Mouse (Mus musculus) frontal cortex, postnatal 25 days (tissue): ENCODE results near the gene Bloc1s6.
A peak's percentile ranks its signal among the peaks of the same experiment; 100 is the strongest.

Source experiments
- DNase-seq, 2 experiments: peaks; one replicate each; pipeline ENCODE4 v3.0.0; 2022; ENCODE audit warnings: low spot score in 2 of 2

Bloc1s6 gene

DNA sequence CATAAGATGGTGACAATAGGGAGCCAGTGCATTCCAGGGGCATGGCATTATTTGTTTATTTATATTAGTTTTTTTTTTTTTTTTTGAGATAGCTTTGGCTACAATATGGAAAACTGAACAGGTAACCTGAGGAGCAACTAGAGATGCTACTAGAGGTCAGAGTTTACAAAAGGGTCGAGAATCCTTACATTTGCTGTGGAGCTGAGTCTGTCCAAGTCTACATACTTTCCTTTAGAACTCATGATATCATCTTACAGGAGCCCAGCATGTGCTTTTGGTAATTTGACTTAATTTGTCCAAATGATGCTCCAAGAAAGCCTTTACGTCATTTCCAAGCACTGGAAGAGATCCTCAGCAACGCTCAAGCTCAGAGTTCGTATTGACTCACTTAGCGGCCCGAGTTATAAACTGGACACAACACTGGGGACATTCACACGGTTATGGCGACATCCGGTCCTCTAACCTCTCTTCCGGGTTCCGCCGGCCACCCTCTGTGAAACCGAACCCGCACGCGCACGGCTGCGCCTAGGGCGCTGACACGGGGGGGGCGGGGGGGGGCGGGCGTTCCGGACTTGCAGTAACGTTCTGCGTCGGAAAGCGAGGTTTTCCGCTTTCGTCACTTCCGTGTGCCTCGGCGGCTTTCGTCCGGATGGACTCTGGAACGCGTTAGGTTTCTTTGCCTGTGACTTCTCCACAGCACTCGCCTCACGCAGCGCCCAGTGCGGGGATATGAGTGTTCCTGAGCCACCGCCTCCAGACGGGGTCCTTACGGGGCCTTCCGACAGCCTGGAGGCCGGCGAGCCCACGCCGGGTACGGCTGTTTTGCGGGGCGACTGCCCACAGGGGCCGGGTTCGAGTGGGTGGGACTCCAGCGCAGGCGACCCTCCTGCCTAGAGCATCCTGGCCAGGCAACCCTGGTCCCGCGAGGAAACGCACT is at the start of gene Bloc1s6:
Gene Bloc1s6, plus strand, starts transcription at position 610 of the 937 bp plus-strand sequence.
- peak; percentile 82 to 87 for DNase-seq

DNA sequence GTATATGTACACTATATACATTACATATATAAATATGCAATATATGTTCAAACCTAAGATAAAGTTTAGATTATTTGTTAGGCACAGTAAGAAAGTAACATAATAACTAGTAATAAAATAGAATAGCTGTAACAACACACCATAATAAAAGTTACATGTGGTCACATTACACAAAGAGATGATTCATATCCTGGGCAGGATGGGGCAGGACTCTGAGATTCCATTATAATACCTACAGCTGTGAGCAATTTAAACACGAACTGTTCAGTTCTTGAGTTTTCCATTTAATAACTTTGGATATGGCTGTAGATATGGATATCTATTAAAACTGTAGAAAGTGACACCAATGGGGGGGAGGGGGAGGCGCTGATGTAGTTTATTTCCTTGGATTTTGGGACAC is 40.8 kb upstream of the Bloc1s6 start:
- no peak for DNase-seq

DNA sequence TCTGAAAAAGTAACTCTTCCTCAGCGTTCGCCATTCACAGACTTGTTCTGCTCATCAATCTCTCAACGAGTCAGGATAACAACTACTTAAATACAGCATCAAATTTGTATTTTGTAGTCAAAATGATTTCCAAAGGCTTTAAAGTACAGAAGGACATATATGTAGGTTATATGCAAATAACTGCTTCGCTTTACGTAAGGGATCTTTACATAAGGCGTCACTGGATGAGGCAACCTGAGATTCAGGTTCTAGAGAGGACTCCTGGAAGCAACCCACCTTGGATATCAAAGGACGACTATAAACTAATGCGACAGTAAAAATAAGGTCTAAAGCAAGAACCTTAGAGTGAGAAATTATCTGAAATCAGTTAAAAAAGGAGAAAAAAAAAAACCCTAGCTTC is 37.3 kb upstream of the Bloc1s6 start:
- DNase-seq, result no peak

- peak in 1 of 2 experiments; percentile 15 for DNase-seq
Observed at GRCm38 (mm10) chr2:122701871-122702180, 36.5 kb upstream of the Bloc1s6 start.

DNA sequence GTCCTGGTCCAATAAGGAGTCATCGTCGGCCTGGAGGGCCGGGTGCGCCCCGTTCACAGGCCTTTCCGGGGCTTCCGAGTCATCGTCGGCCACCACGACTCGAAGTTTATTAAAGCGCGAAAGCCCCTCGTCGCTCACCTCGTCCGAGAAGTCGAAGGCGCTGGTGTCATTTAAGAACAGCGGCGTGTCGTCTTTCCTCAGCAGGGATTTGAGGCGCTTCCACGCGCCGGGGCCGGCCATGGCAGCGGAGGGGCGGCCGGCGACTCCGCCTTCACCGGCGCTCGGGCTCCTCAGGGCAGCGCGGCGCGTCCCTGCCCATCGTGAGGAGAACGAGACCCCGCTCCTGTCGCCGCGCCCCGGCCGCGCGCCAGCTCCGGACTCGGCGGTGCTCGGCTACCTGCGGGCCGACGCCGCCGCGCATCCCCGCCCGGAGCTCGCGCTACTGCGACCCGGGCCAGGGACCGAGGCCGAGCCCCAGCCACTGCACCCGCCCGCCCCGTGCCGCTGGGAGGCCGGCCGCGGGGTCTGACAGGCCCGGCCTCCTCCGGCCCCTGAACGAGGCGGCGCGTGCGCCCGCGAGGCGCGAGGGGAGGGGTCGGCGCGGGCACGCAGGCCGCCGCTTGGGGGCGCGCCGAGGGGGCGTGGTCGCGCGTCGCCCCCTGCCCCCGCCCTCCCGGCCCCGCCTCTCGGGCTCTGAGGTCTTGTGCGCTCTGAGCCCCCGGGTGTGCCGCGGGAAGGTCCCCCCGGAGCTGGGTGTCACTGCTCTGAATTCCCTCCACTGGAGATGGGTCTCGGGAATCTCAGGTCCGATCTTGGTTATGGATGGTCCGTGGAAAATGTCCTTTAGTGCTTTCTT is 35.9 kb upstream of the Bloc1s6 start, which contains the start of gene Slc30a4:
Gene Slc30a4, minus strand, starts transcription at position 483 of the 856 bp plus-strand sequence.
- peak; percentile 21 to 50 for DNase-seq

DNA sequence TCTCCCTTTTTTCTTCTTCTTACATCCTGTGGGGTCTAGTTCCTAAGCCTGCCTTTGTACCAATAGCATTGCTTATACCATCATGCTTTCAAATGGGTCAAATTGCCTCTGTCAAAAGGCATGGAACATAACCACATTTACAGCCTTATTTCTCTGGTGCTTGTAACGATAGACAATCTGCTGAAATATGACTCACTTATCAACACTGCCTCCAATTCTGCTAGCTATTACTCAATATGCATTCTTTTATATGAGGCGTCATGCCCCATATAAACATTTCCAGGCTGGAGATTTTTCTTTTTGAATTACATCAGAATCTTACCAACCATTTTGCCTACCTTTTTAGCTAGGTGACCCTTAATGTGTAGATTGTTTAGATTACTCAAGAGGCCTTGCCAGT is 33.7 kb upstream of the Bloc1s6 start:
- DNase-seq, result no peak

DNA sequence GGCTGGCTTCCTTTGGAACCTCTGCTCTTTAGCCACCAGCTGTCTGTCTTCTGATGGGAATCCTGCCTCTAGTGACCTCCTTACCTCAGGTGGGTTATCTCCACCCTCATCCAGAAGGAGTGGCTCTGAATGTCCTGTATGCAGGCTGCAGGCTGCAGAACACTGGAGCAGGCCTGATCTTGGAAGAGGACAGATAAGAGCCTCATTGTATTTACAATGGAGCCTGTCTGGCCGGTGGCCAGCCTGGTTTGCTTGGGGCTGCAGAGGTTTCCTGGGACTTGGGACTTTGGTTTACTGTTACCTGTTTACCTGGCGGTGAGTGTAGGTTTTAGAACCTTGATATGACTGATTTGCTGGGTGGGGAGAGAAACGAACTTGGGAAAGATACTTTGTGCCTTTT is 30.2 kb upstream of the Bloc1s6 start:
- no peak for DNase-seq

DNA sequence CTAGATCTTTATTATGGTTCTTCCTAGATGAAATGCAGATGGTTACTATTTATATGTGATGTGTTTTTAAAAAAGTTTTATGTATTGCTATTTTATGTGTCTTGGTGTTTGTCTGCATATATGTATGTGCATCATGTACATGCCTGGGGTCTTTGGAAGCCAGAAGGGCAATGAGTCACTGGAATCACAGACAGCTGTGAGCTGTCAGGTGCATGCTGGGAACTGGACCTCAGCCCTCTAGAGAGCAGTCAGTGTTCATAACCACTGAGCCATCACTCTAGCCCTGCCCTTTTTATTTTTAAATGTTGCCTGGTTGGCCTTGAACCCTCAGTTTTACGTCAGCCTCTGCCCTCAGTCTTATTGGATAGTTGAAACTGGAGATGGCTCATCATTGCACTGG is 29.1 kb upstream of the Bloc1s6 start:
- DNase-seq, result no peak

DNA sequence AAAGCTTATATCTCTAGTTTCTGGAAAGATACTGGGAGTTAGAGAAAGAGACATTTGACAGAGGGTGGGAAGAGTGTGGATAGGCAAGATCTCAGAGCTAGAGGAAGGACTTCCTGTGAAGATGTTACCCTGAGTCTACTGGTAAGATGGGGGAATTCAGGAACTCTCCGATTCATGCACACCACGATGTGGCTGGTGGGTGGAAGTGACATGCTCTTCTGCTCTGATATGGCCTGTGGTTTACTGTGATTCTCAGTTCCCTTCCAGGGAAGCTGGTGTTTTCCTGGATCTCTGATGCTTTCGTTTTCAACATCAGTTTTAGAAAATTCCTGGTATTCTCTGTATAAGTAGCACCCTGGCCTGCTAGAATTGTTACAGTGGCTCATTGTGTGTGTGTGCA is 26.4 kb upstream of the Bloc1s6 start:
- no peak for DNase-seq

DNA sequence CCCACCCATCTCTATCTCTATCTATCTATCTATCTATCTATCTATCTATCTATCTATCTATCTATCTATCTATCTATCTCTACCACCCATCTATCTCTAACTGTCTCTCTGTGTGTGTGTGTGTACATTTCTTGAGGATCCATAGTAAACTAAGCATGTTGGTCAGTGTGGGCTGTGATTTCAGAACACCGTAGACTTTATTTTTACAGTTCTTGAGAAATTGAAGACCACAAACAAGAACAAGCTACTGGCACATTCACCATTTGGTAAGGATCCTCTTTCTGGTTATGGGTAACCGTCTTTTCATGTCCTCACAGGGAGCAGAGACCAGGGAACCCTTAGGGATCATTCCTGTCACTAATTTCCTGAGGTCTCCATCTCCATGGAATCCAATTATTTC is 25.5 kb upstream of the Bloc1s6 start:
- no peak for DNase-seq

GRCm38 (mm10) chr2:122715148-122715692 is 23.1 kb upstream of the Bloc1s6 start:
- no peak for DNase-seq

DNA sequence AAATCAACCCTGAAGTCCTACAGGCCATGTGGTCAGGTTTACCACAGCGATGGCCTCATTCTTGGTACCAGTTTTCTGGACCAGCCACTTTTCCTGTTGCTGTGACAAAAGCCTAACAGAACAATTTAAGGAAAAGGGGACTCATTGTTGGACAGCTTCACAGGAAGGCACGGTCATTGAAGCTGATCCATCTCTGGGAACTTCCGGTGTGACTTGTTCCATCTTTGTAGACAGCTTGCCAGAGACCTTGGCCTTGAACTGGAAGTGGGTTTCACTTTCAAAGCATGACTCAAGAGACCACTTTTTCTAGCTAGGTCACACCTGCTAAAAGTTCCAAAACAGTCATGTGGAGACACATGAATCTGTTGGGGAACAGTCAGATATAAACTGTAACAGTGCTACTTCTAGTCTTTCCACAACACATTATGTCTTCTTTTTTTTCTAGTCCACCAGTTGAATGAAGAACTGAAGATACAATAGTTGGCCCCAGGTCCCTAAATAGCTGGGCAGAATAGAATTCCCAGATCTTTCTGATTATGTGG is 21.9 kb upstream of the Bloc1s6 start:
- DNase-seq, result no peak

DNA sequence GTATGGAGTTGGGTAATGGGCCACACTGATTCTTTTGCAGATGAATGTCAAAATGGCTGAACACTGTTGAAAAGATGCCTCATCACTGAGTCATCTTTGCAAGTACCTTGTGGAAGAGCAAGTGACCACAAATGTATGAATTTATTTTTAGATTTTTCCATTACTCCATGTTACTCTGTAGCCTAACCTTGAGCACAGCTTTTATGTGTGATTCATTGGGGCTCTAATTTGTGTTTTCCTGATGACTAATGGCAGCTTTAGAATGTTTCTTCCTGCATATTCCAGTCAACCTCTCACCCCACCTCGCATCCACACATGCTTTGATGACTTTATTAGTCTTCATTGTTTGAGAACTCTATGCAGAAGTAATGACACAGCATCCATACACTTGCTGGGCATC is 19.1 kb upstream of the Bloc1s6 start:
- no peak for DNase-seq

GRCm38 (mm10) chr2:122720564-122720963 is 17.7 kb upstream of the Bloc1s6 start:
- no peak for DNase-seq

- no peak for DNase-seq
Observed at GRCm38 (mm10) chr2:122725604-122726003, 12.7 kb upstream of the Bloc1s6 start.

DNA sequence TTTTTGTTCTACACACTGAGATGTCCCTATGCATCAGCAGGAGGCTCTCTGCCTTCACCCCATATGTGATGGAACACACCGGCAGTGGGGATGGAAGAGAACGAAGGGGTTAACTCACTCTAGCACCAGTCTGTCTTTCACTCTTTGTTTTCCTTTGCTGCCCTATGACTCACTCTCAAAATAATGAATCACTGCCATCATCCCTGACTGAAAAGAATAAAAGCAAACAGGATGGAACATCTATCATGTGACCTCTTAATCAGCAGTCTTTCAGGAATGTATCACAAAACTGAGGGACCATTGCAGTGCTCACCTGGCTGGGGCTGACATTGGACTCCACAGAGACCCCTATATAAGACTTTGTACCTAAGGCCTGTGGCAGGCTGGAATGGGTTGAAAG is 6.8 kb upstream of the Bloc1s6 start:
- no peak for DNase-seq

- no peak for DNase-seq
Observed at GRCm38 (mm10) chr2:122739023-122739422, 720 bp downstream of the Bloc1s6 start.

- no peak for DNase-seq
Observed at GRCm38 (mm10) chr2:122746461-122746860, 8.2 kb downstream of the Bloc1s6 start.

GRCm38 (mm10) chr2:122753739-122754343 is 15.5 kb downstream of the Bloc1s6 start:
- peak; percentile 42 to 53 for DNase-seq

DNA sequence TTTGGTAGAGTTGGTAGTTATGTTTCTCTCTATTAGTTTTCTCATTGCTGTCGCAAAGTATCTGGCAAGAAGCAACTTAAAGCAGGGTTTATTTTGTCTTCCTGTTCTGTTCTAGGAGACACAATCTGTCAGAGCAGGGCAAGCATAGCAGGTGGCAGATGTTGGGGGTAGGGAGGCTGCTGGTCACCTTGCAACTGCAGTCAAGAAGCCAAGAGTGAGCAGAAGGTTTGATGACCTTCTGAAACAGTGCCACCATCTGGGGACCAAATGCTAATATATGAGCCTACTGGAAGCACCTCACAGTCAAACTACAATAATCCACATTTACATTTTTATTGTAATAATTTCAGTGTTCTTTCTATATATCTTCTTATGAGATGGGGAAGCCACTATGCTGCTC is 21.5 kb downstream of the Bloc1s6 start:
- DNase-seq, result no peak

DNA sequence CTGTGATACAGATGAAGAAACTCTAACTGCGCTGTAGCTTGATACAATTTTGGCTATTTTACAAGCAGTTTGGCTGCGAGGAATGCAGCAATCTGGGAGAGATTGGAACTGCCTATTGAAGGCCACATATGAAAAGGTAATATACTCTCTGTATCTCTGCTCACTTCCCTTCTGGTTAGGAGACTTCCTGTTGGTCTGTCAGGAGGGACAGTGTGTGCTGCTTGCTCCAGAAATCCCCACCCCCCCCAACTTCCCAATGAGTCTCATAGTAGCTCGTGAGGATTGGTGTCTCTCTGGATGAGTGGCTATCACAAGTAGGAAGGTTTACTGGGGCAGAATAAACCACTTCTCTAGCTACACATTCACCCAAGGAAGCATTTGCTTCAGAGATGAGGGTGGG is 24.7 kb downstream of the Bloc1s6 start:
- no peak for DNase-seq

DNA sequence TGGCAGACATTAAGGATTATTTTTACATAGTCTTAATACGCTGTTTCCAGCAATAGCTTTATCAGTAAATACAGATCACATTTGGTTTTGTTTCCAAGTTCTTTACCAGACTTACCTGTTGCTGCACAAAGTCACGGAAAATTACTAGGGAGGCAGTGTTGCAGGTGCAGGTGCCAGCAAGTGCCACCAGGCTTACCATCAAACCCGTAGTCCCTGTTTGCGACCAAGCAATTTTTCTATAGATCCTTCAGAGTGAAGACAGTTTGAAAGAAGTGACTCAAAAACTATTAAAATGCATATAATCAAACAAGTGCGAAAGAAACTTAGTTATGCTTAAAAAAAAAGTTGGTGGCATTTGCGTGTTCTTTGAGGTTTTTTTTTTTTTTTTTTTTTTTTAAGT is 26.2 kb downstream of the Bloc1s6 start:
- DNase-seq, result no peak
